Comparison of ENCODE assay signal across 13 mouse cellular contexts in genomic region chr17:4278239-4278827, GRCm38 (mm10).
DNase-seq lines count a peak whose midpoint lies in the region; ATAC-seq lines count a peak whose summit lies in the region.
"Had no signal": no experiment of that assay in that cellular context is flagged by ENCODE, and none has a peak within 500 bp of the region (broad histone marks: within the 10 kb centered on the region; RNA-seq: fewer than 3 reads in every experiment).

No protein-coding gene starts in this region.

- intact Hi-C loops in heart, postnatal 10 days (cut with DNase I), result no loop called here
- intact Hi-C loops in heart, postnatal 25 days (cut with DNase I), result no loop called here

- H3K9ac ChIP-seq in liver, embryonic 12.5 days, result no peak overlapping the region
- H3K9ac ChIP-seq: embryonic facial prominence, embryonic 13.5 days; intestine, embryonic 15.5 days had no signal

- no peak overlapping the region for H3K4me3 ChIP-seq in liver, embryonic 12.5 days
- H3K4me3 ChIP-seq: embryonic facial prominence, embryonic 13.5 days; intestine, embryonic 15.5 days had no signal

- ATAC-seq in liver, embryonic 12.5 days, result no peak
- ATAC-seq: forebrain, embryonic 14.5 days; intestine, embryonic 15.5 days had no signal

- DNase-seq in adrenal gland, postnatal 14 days, result peak; percentile 39
- DNase-seq in adrenal gland, adult 8-10 months, result no peak
- peak; percentile 45 to 52 for DNase-seq in heart, postnatal 10 days
- no peak for DNase-seq in heart, postnatal 25 days (ENCODE audit: low spot score)
- peak; percentile 51 for DNase-seq in brain, adult 2 months (ENCODE audit: low read depth, low spot score)
- DNase-seq in lung, postnatal 14 days, result peak; percentile 44
- no peak for DNase-seq in spleen, postnatal 10 days (ENCODE audit: low spot score in 2 of 2)
- DNase-seq: cerebellum, adult 8-10 months; thymus, adult 2 months had no signal

- 60% methylated on average over 4 of the region's 4 CpGs for WGBS in liver, embryonic 12.5 days (ENCODE audit: insufficient replicate concordance)

- H3K4me2 ChIP-seq in liver, embryonic 12.5 days, result no peak overlapping the region
- H3K4me2 ChIP-seq: embryonic facial prominence, embryonic 13.5 days; intestine, embryonic 15.5 days had no signal

- H3K36me3 ChIP-seq in liver, embryonic 12.5 days, result no peaks in the 10 kb centered on the region
- H3K36me3 ChIP-seq: embryonic facial prominence, embryonic 13.5 days; intestine, embryonic 15.5 days had no signal

- H3K4me1 ChIP-seq in liver, embryonic 12.5 days, result no peaks in the 10 kb centered on the region
- H3K4me1 ChIP-seq: embryonic facial prominence, embryonic 13.5 days; intestine, embryonic 15.5 days had no signal

- H3K27me3 ChIP-seq in liver, embryonic 12.5 days (replicated peaks), result no peaks in the 10 kb centered on the region
- H3K27me3 ChIP-seq: embryonic facial prominence, embryonic 13.5 days; intestine, embryonic 15.5 days had no signal

- H3K27ac ChIP-seq in liver, embryonic 12.5 days, result no peak overlapping the region
- H3K27ac ChIP-seq: embryonic facial prominence, embryonic 13.5 days; intestine, embryonic 15.5 days had no signal

- no peaks in the 10 kb centered on the region for H3K9me3 ChIP-seq in liver, embryonic 12.5 days (replicated peaks)
- H3K9me3 ChIP-seq: embryonic facial prominence, embryonic 13.5 days; intestine, embryonic 15.5 days had no signal

Comparison
In these comparisons a context has a peak if more than half of its experiments do, and no peak if none do; other contexts are left out.
1. DNase-seq: peak in adrenal gland, postnatal 14 days (single experiment), heart, postnatal 10 days (2 of 2), brain, adult 2 months (single experiment) and lung, postnatal 14 days (single experiment); none in adrenal gland, adult 8-10 months (single experiment), heart, postnatal 25 days (single experiment) and spleen, postnatal 10 days (0 of 2).